Mouse (Mus musculus): Measurements from ENCODE around the gene Kif3c. TPM values are rescaled to one million over a fixed set of nuclear protein-coding genes. Genes with fewer than 3 reads are reported as not detected.

Gene Kif3c
- polyA plus RNA-seq (2014; fragmentation: Nextera tagmentation; extraction: Ambion mirVana) = 12.4 and 14.1 TPM in 2 replicates

DNA sequence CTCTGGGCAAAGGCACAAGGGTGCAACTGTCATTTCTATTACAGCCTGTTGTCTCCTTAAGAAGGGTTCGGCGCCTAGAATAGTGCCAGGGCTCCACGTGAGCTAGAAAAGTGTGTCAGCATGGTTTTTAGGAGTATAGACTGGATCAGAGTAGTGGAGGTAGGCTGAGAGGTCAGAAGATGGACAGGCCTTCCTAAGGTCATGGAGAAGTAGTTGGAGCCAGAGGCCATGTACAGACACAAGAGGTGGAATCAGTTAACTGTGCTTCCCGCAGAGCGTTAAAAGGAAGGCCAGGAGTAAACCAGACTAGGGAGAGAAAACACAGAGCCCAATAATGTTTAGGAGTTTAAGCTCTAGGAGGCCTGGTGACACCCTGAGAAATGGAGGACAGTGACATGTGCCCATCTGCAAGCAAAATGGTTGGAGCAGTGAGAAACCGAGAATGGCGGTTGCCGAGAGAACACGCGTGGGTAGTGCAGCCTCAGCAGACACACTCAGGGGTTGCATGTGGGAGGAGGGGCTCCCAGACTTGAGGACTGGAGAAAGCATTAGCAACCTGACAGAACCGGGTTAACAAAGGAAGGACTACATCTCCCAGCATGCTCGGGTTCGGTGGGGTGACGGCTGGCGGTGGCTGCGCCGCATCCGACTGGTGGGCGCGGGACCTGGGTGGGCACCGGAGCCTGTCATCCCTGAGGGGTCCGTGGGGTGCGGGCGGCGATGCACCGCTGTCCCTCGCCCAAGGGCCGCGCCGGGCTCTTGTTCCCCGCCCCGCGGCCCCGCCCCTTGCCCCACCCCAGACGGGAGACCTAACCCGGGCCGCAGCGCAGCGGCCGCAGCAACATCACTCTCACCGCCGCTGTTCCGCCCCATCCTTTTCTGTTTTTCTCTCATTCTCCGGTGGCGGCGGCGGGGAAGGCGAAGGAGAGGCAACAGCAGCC is at the start of gene Kif3c:
Kif3c (plus strand) TSS at position 625 of the 941 bp plus-strand sequence.
- DNase-seq (peak; percentile 85), ATAC-seq (ENCODE audit: insufficient read depth) (peak; percentile 88)
- Histone ChIP-seq H3K4me1 (ENCODE audit: insufficient read depth) (peaks cover 5% of the 10 kb centered on the region), H3K4me3 (ENCODE audit: low read depth, low read length) (peak within 1 kb of the TSS; percentile 66), H3K27ac (ENCODE audit: low read depth) (peak within 1 kb of the TSS; percentile 62), H3K27me3 (ENCODE audit: insufficient read depth, low read length) (no peaks in the 10 kb centered on the region), H3K9me3 (ENCODE audit: low read depth, low read length) (0 out of 2 replicates have a peak, but pooled peaks cover 9% of the 10 kb centered on the region), H3K36me3 (ENCODE audit: insufficient read depth) (peaks cover 11% of the 10 kb centered on the region), H3K9ac (peak within 1 kb of the TSS; percentile 64), H3K4me2 (peak within 1 kb of the TSS; percentile 95)
- no peak for TF ChIP-seq CTCF (IDR thresholded peaks at IDR 0.05; ENCODE audit: low read depth)
- WGBS = 7% methylated on average over 46 of the region's 48 CpGs

- Histone ChIP-seq H3K9ac (no peak overlapping the region), H3K27ac (ENCODE audit: low read depth) (no peak overlapping the region), H3K4me2 (no peak overlapping the region), H3K4me3 (ENCODE audit: low read depth, low read length) (no peak overlapping the region), H3K36me3 (ENCODE audit: insufficient read depth) (no peaks in the 10 kb centered on the region), H3K27me3 (ENCODE audit: insufficient read depth, low read length) (no peaks in the 10 kb centered on the region), H3K4me1 (ENCODE audit: insufficient read depth) (no peaks in the 10 kb centered on the region), H3K9me3 (ENCODE audit: low read depth, low read length) (no peaks in the 10 kb centered on the region)
- 19% methylated on average over 2 of the region's 2 CpGs for WGBS
- DNase-seq (peak; percentile 2), ATAC-seq (ENCODE audit: insufficient read depth) (no peak)
- no peak for TF ChIP-seq CTCF (IDR thresholded peaks at IDR 0.05; ENCODE audit: low read depth)
Observed at GRCm38 (mm10) chr12:3316083-3316482, 48.8 kb upstream of the Kif3c start.

- Histone ChIP-seq H3K27me3 (ENCODE audit: insufficient read depth, low read length) (no peaks in the 10 kb centered on the region), H3K27ac (ENCODE audit: low read depth) (no peak overlapping the region), H3K36me3 (ENCODE audit: insufficient read depth) (no peaks in the 10 kb centered on the region), H3K4me2 (no peak overlapping the region), H3K9ac (no peak overlapping the region), H3K4me1 (ENCODE audit: insufficient read depth) (no peaks in the 10 kb centered on the region), H3K9me3 (ENCODE audit: low read depth, low read length) (no peaks in the 10 kb centered on the region), H3K4me3 (ENCODE audit: low read depth, low read length) (no peak overlapping the region)
- 32% methylated on average over 3 of the region's 3 CpGs for WGBS
- DNase-seq (no peak), ATAC-seq (ENCODE audit: insufficient read depth) (no peak)
- TF ChIP-seq CTCF (IDR thresholded peaks at IDR 0.05; ENCODE audit: low read depth) = no peak
Observed at GRCm38 (mm10) chr12:3316937-3317336, 48.0 kb upstream of the Kif3c start.

- H3K9me3 ChIP-seq (ENCODE audit: low read depth, low read length) = no peaks in the 10 kb centered on the region
- no peak overlapping the region for H3K4me3 ChIP-seq (ENCODE audit: low read depth, low read length)
- no peak for TF ChIP-seq CTCF (IDR thresholded peaks at IDR 0.05; ENCODE audit: low read depth)
- ATAC-seq (ENCODE audit: insufficient read depth) (no peak), DNase-seq (no peak)
- no peaks in the 10 kb centered on the region for H3K4me1 ChIP-seq (ENCODE audit: insufficient read depth)
- H3K36me3 ChIP-seq (ENCODE audit: insufficient read depth) = no peaks in the 10 kb centered on the region
- no peak overlapping the region for H3K9ac ChIP-seq
- WGBS = 52% methylated on average over 4 of the region's 4 CpGs
- no peak overlapping the region for H3K4me2 ChIP-seq
- H3K27me3 ChIP-seq (ENCODE audit: insufficient read depth, low read length) = no peaks in the 10 kb centered on the region
- H3K27ac ChIP-seq (ENCODE audit: low read depth) = no peak overlapping the region
Observed at GRCm38 (mm10) chr12:3319377-3319776, 45.6 kb upstream of the Kif3c start.

DNA sequence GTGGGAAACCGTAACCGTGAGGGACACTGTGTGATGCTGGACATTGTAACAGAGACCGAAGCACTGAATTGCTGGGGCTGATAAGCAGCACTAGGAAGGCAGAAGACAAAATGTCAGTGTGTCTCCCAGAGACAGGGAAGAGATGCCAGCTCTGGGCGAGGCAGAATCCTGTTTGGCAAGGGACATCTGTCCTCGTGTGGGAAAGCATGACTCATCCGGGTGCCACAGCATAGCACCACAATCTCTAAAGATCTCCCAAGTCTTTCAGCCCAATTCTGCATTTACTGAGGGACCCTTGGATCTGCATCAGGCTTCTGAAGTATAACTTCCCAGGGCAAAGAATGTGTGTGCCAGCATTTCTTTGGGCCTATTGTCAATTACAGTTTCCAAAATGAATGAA is 41.7 kb upstream of the Kif3c start:
- H3K4me2 ChIP-seq = no peak overlapping the region
- DNase-seq = no peak
- H3K4me1 ChIP-seq (ENCODE audit: insufficient read depth) = no peaks in the 10 kb centered on the region
- no peak for ATAC-seq (ENCODE audit: insufficient read depth)
- H3K4me3 ChIP-seq (ENCODE audit: low read depth, low read length) = no peak overlapping the region
- H3K27ac ChIP-seq (ENCODE audit: low read depth) = no peak overlapping the region
- no peaks in the 10 kb centered on the region for H3K27me3 ChIP-seq (ENCODE audit: insufficient read depth, low read length)
- no peak for TF ChIP-seq CTCF (IDR thresholded peaks at IDR 0.05; ENCODE audit: low read depth)
- 65% methylated on average over 6 of the region's 6 CpGs for WGBS
- no peak overlapping the region for H3K9ac ChIP-seq
- H3K36me3 ChIP-seq (ENCODE audit: insufficient read depth) = no peaks in the 10 kb centered on the region
- no peaks in the 10 kb centered on the region for H3K9me3 ChIP-seq (ENCODE audit: low read depth, low read length)

- TF ChIP-seq CTCF (IDR thresholded peaks at IDR 0.05; ENCODE audit: low read depth) = no peak
- WGBS = 75% methylated on average over 2 of the region's 2 CpGs
- H3K4me3 ChIP-seq (ENCODE audit: low read depth, low read length) = no peak overlapping the region
- no peaks in the 10 kb centered on the region for H3K9me3 ChIP-seq (ENCODE audit: low read depth, low read length)
- no peak overlapping the region for H3K4me2 ChIP-seq
- DNase-seq (no peak), ATAC-seq (ENCODE audit: insufficient read depth) (no peak)
- H3K9ac ChIP-seq = no peak overlapping the region
- no peak overlapping the region for H3K27ac ChIP-seq (ENCODE audit: low read depth)
- H3K27me3 ChIP-seq (ENCODE audit: insufficient read depth, low read length) = no peaks in the 10 kb centered on the region
- no peaks in the 10 kb centered on the region for H3K4me1 ChIP-seq (ENCODE audit: insufficient read depth)
- no peaks in the 10 kb centered on the region for H3K36me3 ChIP-seq (ENCODE audit: insufficient read depth)
Observed at GRCm38 (mm10) chr12:3325232-3325631, 39.7 kb upstream of the Kif3c start.

DNA sequence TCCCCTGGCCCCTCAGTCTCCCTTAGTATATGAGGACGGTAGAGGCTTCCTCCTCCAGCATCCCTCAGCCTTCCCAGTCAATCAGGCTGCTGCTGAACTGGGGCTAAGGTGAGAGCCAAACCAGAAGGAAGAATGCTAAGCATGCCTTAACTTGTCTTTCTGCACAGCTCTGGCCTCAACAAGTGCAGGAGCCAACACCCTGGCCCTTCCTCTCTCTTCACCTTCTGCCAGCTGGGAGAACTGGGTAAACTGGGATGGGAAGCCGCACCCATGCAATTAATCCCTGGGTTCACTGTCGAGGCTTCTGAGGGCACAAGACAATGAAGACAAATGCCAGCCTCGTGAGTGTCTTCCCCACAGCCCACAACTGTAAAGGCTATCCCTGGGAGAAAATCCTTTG is 35.3 kb upstream of the Kif3c start:
- ATAC-seq (ENCODE audit: insufficient read depth) = no peak
- DNase-seq = no peak
- Histone ChIP-seq H3K4me3 (ENCODE audit: low read depth, low read length) (no peak overlapping the region), H3K4me1 (ENCODE audit: insufficient read depth) (no peaks in the 10 kb centered on the region), H3K9me3 (ENCODE audit: low read depth, low read length) (no peaks in the 10 kb centered on the region), H3K9ac (no peak overlapping the region), H3K36me3 (ENCODE audit: insufficient read depth) (no peaks in the 10 kb centered on the region), H3K27me3 (ENCODE audit: insufficient read depth, low read length) (no peaks in the 10 kb centered on the region), H3K27ac (ENCODE audit: low read depth) (no peak overlapping the region), H3K4me2 (no peak overlapping the region)
- WGBS = 75% methylated on average over 4 of the region's 4 CpGs
- TF ChIP-seq CTCF (IDR thresholded peaks at IDR 0.05; ENCODE audit: low read depth) = no peak
